Mouse (Mus musculus) CH12.LX (cell line): Measurements from ENCODE around the gene Sun1. TPM values are rescaled to one million over a fixed set of nuclear protein-coding genes. Genes with fewer than 3 reads are reported as not detected.
A peak's percentile ranks its signal among the peaks of the same experiment; 100 is the strongest.

Source experiments
- DNase-seq: peaks from one replicate; pipeline ENCODE4 v3.0.0-alpha.2; 2013; ENCODE audit errors: extremely low read depth
- H3K27ac ChIP-seq: 2 replicates; pipeline ENCODE4 v1.5.1; 2012; ENCODE audit warnings: low read depth, mild to moderate bottlenecking, control low read depth, moderate library complexity; ENCODE audit not compliant: insufficient read depth
- H3K27me3 ChIP-seq: replicated peaks from 2 replicates; pipeline ENCODE3; 2012; ENCODE audit warnings: inconsistent platforms
- H3K36me3 ChIP-seq, 2 experiments: replicated peaks in 1 of 2; 2 replicates each; pipeline versions ENCODE3 to v1.6.1; 2012; ENCODE audit warnings: inconsistent platforms in 1 of 2, low read length in 1 of 2, mild to moderate bottlenecking in 1 of 2, mixed read lengths in 1 of 2, moderate library complexity in 1 of 2; ENCODE audit not compliant: control insufficient read depth in 1 of 2, insufficient read depth in 1 of 2
- H3K4me1 ChIP-seq, 2 experiments: 2 replicates each; pipeline ENCODE4 v1.6.1; 2012; ENCODE audit warnings: inconsistent platforms in 1 of 2, moderate library complexity in 1 of 2; ENCODE audit not compliant: insufficient read depth in 2 of 2, control insufficient read depth in 1 of 2
- H3K4me2 ChIP-seq: 2 replicates; pipeline ENCODE4 v1.6.1; 2012; ENCODE audit warnings: low read depth, mild to moderate bottlenecking, control low read depth; ENCODE audit not compliant: poor library complexity, insufficient read depth, severe bottlenecking
- H3K4me3 ChIP-seq, 3 experiments: fragments of 150-350 bp in 1 of 3; sonication (generic) in 1 of 3; replicated peaks in 1 of 3; 2 replicates each; pipeline versions ENCODE3 to v1.5.1; 2011 to 2012; ENCODE audit warnings: low read depth in 2 of 3, low read length in 2 of 3, mild to moderate bottlenecking in 2 of 3, moderate library complexity in 2 of 3, control low read depth in 1 of 3, improper control_type of control experiment in 1 of 3, inconsistent platforms in 1 of 3, mixed read lengths in 1 of 3; ENCODE audit not compliant: poor library complexity in 1 of 3
- H3K79me2 ChIP-seq: replicated peaks from 2 replicates; pipeline ENCODE4 v1.6.1; 2012; ENCODE audit warnings: mild to moderate bottlenecking, moderate library complexity; ENCODE audit not compliant: control insufficient read depth, poor library complexity, insufficient read depth, severe bottlenecking; ENCODE audit errors: extremely low read depth
- H3K9ac ChIP-seq: 2 replicates; pipeline ENCODE4 v1.6.1; 2012; ENCODE audit warnings: low read depth, mild to moderate bottlenecking, control low read depth, moderate library complexity; ENCODE audit not compliant: insufficient read depth
- H3K9me3 ChIP-seq: replicated peaks from 2 replicates; pipeline ENCODE3; 2012; ENCODE audit warnings: low read length, inconsistent platforms, mixed read lengths
- BHLHE40 ChIP-seq: IDR thresholded peaks from 2 replicates; pipeline ENCODE4 v1.6.1; 2011; ENCODE audit warnings: mild to moderate bottlenecking, low read depth, low read length, improper control_type of control experiment
- CHD1 ChIP-seq: IDR thresholded peaks from 2 replicates; pipeline ENCODE4 v1.6.1; 2012; ENCODE audit warnings: low read depth, low read length, improper control_type of control experiment, inconsistent platforms
- CHD2 ChIP-seq: IDR thresholded peaks from 2 replicates; pipeline ENCODE4 v1.6.1; 2011; ENCODE audit warnings: low read length, improper control_type of control experiment
- E2F4 ChIP-seq: IDR thresholded peaks from 2 replicates; pipeline ENCODE4 v1.6.1; 2011; ENCODE audit warnings: low read depth, low read length, improper control_type of control experiment; ENCODE audit not compliant: insufficient replicate concordance
- ELF1 ChIP-seq: IDR thresholded peaks from 2 replicates; pipeline ENCODE4 v1.6.1; 2014; ENCODE audit warnings: low read depth, mild to moderate bottlenecking, inconsistent platforms, low read length, improper control_type of control experiment
- GABPA ChIP-seq: IDR thresholded peaks from 2 replicates; pipeline ENCODE4 v1.6.1; 2012; ENCODE audit warnings: low read depth, low read length, improper control_type of control experiment, inconsistent platforms; ENCODE audit not compliant: insufficient replicate concordance
- HCFC1 ChIP-seq: IDR thresholded peaks from 2 replicates; pipeline ENCODE4 v1.6.1; 2012; ENCODE audit warnings: low read depth, mild to moderate bottlenecking, inconsistent platforms, low read length, improper control_type of control experiment
- IRF4 ChIP-seq: IDR thresholded peaks from 2 replicates; pipeline ENCODE4 v1.6.1; 2014; ENCODE audit warnings: low read depth, mild to moderate bottlenecking, inconsistent platforms, low read length, improper control_type of control experiment
- JUND ChIP-seq: conservative IDR thresholded peaks from 2 replicates; pipeline ENCODE4 v1.6.1; 2011; ENCODE audit warnings: low read depth, low read length, improper control_type of control experiment
- MAX ChIP-seq: IDR thresholded peaks from 2 replicates; pipeline ENCODE4 v1.6.1; 2011; ENCODE audit warnings: low read length, improper control_type of control experiment
- MAZ ChIP-seq: IDR thresholded peaks from 2 replicates; pipeline ENCODE4 v1.6.1; 2012; ENCODE audit warnings: low read depth, mild to moderate bottlenecking, inconsistent platforms, low read length, improper control_type of control experiment, moderate library complexity
- MEF2A ChIP-seq: IDR thresholded peaks from 2 replicates; pipeline ENCODE4 v1.6.1; 2014; ENCODE audit warnings: low read depth, mild to moderate bottlenecking, inconsistent platforms, low read length, improper control_type of control experiment, borderline replicate concordance
- MXI1 ChIP-seq: IDR thresholded peaks from 2 replicates; pipeline ENCODE4 v1.6.1; 2011; ENCODE audit warnings: mild to moderate bottlenecking, low read depth, low read length, improper control_type of control experiment
- MYC ChIP-seq: IDR thresholded peaks from 2 replicates; pipeline ENCODE4 v1.6.1; 2011; ENCODE audit warnings: low read depth, mild to moderate bottlenecking, improper control_type of control experiment, low read length
- NELFE ChIP-seq: IDR thresholded peaks from 2 replicates; pipeline ENCODE4 v1.6.1; 2011; ENCODE audit warnings: low read depth, low read length, improper control_type of control experiment
- PAX5 ChIP-seq: IDR thresholded peaks from 2 replicates; pipeline ENCODE4 v1.6.1; 2012; ENCODE audit warnings: low read length, inconsistent platforms, mixed read lengths
- POLR2AphosphoS2 ChIP-seq: IDR thresholded peaks from 2 replicates; pipeline ENCODE4 v1.6.1; 2011; ENCODE audit warnings: low read depth, low read length, improper control_type of control experiment
- SIN3A ChIP-seq: IDR thresholded peaks from 2 replicates; pipeline ENCODE4 v1.6.1; 2012; ENCODE audit warnings: low read length, improper control_type of control experiment, inconsistent platforms
- SMC3 ChIP-seq: IDR thresholded peaks from 2 replicates; pipeline ENCODE4 v1.6.1; 2011; ENCODE audit warnings: low read depth, low read length, improper control_type of control experiment
- TBP ChIP-seq: conservative IDR thresholded peaks from 2 replicates; pipeline ENCODE4 v1.6.1; 2011; ENCODE audit warnings: low read depth, low read length, improper control_type of control experiment
- TCF12 ChIP-seq: IDR thresholded peaks from 2 replicates; pipeline ENCODE4 v1.6.1; 2014; ENCODE audit warnings: low read depth, mild to moderate bottlenecking, inconsistent platforms, low read length, improper control_type of control experiment
- USF1 ChIP-seq: IDR thresholded peaks from 2 replicates; pipeline ENCODE4 v1.6.1; 2014; ENCODE audit warnings: low read depth, mild to moderate bottlenecking, inconsistent platforms, low read length, improper control_type of control experiment
- ZC3H11A ChIP-seq: IDR thresholded peaks from 2 replicates; pipeline ENCODE4 v1.6.1; 2012; ENCODE audit warnings: low read depth, mild to moderate bottlenecking, inconsistent platforms, low read length, improper control_type of control experiment
- ZKSCAN1 ChIP-seq: IDR thresholded peaks from 2 replicates; pipeline ENCODE4 v1.6.1; 2012; ENCODE audit warnings: low read depth, inconsistent platforms, low read length, improper control_type of control experiment, borderline replicate concordance
- dilution Hi-C: fragments of 300-500 bp; cut with MboI; formaldehyde crosslinking; loops from 2 replicates; pipeline ENCODE4 v1.14.3; 2020; ENCODE audit warnings: low sequenced_read_pairs; ENCODE audit not compliant: extremely low pct_unique_long_range_greater_than_20kb, extremely low pct_ligation_motif_present
- in situ Hi-C: fragments of 300-500 bp; cut with MboI; formaldehyde crosslinking; loops from 3 replicates; pipeline ENCODE4 v1.14.3; 2019; ENCODE audit warnings: low sequenced_read_pairs, low pct_ligation_motif_present, low pct_unique_long_range_greater_than_20kb, mixed read lengths
- polyA plus RNA-seq: library from polyadenylated mRNA; unstranded; fragments of >175 nt; gene quantifications from 2 replicates; pipeline ENCODE4 v1.2.1, GENCODE M21; 2012; ENCODE audit warnings: low read depth; ENCODE audit not compliant: insufficient read length
- total RNA-seq, 2 experiments: library from RNA; depleted of rRNA; stranded (reverse); fragments of 300-350 nt in 1 of 2; fragments of >200 nt in 1 of 2; gene quantifications; 2 replicates each; pipeline ENCODE4 v1.2.3; 2012 to 2014

Sun1 gene
- total and polyA plus RNA-seq, 3 experiments, result 10.1 to 18.5 (median 12.9) TPM

DNA sequence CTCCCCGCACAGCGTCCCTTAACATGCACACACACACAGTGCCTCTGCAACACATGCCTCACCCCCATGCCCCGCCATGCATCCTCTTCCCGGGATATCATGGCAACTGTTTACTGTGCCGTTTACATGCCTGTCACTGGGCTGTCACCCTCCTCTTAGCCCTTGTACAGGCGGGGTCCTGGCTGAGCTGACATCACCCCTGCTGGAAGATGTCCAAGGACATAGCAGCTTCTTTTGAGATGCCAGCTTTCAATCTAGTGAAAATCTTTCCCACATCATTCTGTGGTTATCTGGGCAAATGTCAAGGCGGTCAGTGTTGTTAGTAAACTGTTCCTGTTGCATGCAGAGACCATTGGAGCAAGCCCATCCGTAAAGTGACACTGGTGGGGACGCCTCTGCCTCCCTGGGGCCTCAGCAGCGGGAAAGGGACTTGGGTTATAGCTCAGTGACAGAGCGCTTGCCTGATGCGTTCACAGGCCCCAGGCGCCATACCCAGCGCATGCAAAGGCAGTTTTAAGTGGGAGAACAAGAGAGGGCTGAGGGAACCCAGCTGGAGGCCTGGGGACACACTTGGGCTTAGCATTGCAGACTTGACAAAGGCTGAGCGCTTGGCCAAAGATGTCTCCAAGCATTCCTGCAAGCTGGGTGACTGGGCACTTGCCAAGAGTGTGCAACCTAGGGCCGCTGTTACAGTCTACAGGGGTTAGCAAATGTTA is 70.5 kb downstream of the Sun1 start:
- Histone ChIP-seq H3K4me3 (no peak overlapping the region), H3K4me1 (0 out of 4 replicates have a peak, but pooled peaks cover 0 to 4% of the 10 kb centered on the region in 2 experiments), H3K27ac (no peak overlapping the region), H3K27me3 (no peaks in the 10 kb centered on the region), H3K79me2 (no peaks in the 10 kb centered on the region), H3K9ac (no peak overlapping the region), H3K9me3 (no peaks in the 10 kb centered on the region), H3K36me3 (peaks cover 77 to 85% of the 10 kb centered on the region in 2 experiments), H3K4me2 (no peak overlapping the region)
- TF ChIP-seq GABPA (no peak), POLR2AphosphoS2 (peak; percentile 45; the same call in 1 of the 2 replicates), CHD1 (no peak), E2F4 (no peak)
- dilution Hi-C loops (no loop called here), in situ Hi-C loops (no loop called here)
- DNase-seq, result no peak

DNA sequence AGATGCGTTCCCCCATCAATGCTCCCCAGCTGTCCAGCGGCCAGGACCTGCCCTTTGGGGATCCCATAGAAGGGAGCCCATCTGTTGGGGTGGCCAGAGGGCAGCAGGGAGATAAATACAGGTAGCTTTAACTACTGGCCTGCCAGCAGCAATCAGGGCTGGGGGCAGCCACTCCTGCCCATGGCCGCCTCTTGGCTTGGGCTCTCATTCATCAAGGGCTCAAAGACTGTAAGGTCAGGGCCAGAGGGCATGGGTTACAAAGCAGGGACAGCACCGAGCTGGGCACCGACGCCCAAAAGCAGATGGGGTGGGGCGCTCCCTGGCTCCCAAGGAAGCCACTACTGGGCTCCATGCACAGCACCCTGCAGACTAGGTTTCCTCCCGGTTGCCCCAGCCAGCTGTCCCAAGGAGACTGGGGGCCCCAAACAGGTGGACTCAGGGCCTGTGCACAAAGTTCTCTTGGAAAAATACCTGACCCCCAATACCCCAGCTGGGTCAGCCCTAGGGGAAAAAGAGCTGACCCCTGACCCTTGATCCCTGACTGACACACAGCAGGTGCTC is 71.6 kb downstream of the Sun1 start:
- Histone ChIP-seq H3K9me3 (no peaks in the 10 kb centered on the region), H3K36me3 (peaks cover 71 to 80% of the 10 kb centered on the region in 2 experiments)

DNA sequence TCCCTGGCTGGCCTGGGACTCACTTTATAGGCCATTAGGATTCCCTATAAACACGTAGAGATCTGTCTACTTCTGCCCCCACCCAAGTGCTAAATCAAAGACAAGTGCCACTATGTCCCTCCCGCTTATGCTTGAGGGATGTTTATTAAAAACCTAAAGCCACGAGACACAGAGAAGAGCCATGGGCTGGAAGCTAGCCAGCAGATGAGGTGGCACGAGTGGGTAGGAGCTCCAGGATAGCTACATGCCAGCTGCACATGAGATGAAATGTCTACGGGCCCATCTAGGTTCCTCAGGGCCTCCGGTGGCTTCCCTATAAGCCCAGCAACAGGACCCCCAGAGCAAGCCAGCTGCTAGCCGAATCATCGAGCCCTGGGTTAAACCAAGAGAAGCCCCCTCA is 76.8 kb downstream of the Sun1 start:
- H3K36me3 ChIP-seq, result peaks cover 60 to 83% of the 10 kb centered on the region in 2 experiments
- in situ Hi-C loops (no loop called here), dilution Hi-C loops (no loop called here)
- DNase-seq, result no peak
- no peak overlapping the region for H3K27ac ChIP-seq
- H3K9ac ChIP-seq, result no peak overlapping the region
- H3K9me3 ChIP-seq, result no peaks in the 10 kb centered on the region
- H3K4me2 ChIP-seq, result no peak overlapping the region
- H3K4me1 ChIP-seq, result peaks cover 0 to 12% of the 10 kb centered on the region in 2 experiments; a peak in 2 of 4 replicates
- no peaks in the 10 kb centered on the region for H3K79me2 ChIP-seq
- no peaks in the 10 kb centered on the region for H3K27me3 ChIP-seq
- TF ChIP-seq TBP, result no peak
- TF ChIP-seq MAZ, result no peak
- TF ChIP-seq CHD1, result no peak
- no peak for TF ChIP-seq ZC3H11A
- TF ChIP-seq PAX5, result no peak
- TF ChIP-seq CHD2, result no peak
- no peak for TF ChIP-seq MAX
- TF ChIP-seq MYC, result no peak
- no peak for TF ChIP-seq ZKSCAN1
- no peak for TF ChIP-seq NELFE
- TF ChIP-seq USF1, result no peak
- no peak for TF ChIP-seq MXI1
- TF ChIP-seq SIN3A, result no peak
- no peak for TF ChIP-seq HCFC1
- TF ChIP-seq BHLHE40, result no peak
- no peak for TF ChIP-seq MEF2A
- no peak for TF ChIP-seq SMC3
- no peak for TF ChIP-seq JUND
- TF ChIP-seq TCF12, result no peak
- no peak for TF ChIP-seq IRF4
- H3K4me3 ChIP-seq, result no peak overlapping the region

More for the DNA sequence above, 71.6 kb downstream of the Sun1 start:
- Histone ChIP-seq H3K4me2 (no peak overlapping the region), H3K4me3 (no peak overlapping the region), H3K27me3 (no peaks in the 10 kb centered on the region), H3K79me2 (no peaks in the 10 kb centered on the region), H3K9ac (no peak overlapping the region), H3K27ac (no peak overlapping the region), H3K4me1 (0 out of 4 replicates have a peak, but pooled peaks cover 0 to 4% of the 10 kb centered on the region in 2 experiments)
- in situ Hi-C loops, result no loop called here
- TF ChIP-seq MXI1 (no peak), POLR2AphosphoS2 (no peak), CHD2 (no peak), ELF1 (no peak), CHD1 (no peak), TBP (no peak)
- dilution Hi-C loops, result no loop called here
- no peak for DNase-seq
